Mouse (Mus musculus): Measurements from ENCODE around the gene Klhdc8b.

Klhdc8b gene

DNA sequence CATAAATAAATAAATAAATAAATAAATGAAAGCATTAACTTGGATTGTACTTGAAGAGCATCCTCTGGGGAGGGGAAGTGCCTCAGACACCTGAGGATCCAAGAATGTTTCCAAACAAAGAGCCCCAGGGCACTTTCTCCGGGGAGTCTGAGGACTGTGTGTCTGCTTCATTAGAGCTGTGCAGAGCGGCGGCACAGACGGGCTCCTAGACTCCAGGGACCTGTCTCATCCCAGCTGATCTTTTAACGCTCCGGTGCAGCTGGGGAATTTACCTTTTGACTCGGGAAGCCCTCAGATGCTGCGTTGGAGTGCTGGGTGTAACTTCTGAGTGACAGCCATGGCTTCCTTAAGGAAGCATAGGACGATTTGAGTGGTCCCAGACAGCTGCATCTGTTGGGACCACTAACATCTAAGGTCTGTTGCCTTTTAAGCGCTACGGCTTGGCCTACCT, at the start of gene Klhdc8b:
TSS of gene Klhdc8b (minus strand) at position 401 of the 451 bp plus-strand sequence.
- DNase-seq, result no peak

DNA sequence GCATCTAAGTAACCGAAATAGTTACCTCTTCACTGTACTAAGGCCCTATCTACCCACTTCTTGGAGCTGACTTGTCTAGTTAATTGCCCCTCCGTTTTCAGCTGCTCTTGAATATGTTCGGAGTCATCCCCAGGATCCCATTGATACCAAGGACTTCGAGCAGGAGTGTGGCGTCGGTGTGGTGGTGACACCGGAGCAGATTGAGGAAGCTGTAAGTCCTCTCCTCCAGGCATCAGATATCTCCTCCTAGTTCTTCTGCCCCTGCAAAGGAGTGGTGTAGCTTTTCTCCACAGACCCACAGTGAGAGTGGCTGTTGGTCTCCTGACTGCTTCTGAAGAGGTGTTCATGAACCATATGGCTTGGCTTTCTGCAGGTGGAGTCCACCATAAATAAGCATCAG, 47.4 kb upstream of the Klhdc8b start:
- DNase-seq, result no peak

DNA sequence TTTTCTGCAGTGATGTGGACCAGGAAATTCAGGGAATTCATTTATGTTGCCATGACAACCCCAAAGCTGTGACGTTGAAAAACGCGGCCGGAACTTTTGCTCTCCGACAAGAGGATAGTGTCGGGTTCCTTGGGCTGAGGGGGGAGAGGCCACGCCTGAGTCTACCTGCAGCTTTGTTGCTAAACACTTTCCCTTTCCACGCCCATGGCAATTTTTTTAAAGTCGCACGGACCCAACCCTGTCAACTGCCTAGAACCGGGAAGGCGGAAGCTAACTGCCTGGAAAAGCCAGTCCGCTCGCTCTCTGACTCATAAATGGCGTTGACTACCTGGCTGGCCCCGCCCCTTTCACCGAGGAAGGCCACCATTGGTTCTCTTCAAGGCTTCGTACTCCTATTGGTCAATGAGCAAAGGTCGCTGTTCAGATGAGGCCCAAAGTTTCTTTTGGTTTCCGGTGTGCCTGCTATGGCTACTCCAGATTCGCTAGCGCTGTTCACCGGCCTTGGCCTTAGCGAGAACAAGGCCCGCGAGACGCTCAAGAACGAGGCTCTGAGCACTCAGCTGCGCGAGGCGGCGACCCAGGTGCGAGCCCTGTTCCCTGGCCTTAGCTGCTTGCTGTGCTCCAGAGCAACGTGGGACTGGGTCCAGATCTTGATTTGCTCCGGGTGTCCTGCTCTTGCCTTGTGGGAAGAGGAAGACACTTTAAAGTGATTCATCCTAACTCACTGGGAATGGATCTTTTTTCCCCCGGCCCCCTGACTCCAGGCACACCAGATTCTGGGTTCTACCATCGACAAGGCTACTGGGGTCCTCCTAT, 46.4 kb upstream of the Klhdc8b start, which contains the start of gene Qars:
TSS of gene Qars (plus strand) at position 88 of the 816 bp plus-strand sequence.
- DNase-seq, result peak; percentile 89 to 94

DNA sequence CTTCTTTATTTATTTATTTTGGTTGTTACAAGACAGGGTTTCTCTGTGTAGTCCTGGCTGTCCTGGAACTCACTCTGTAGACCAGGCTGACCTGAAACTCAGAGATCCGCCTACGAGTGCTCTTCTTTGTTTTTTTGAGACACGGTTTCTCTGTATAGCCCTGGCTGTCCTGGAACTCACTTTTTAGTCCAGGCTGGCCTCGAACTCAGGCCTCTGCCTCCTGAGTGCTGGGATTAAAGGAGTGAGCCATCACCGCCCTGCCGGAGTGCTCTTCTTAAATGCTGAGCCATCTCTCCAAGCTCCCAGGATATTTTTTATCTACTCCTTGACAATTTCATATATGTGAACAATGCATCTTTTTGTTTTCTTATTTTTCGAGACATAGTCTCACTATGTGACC, 45.5 kb upstream of the Klhdc8b start:
- no peak for DNase-seq

DNA sequence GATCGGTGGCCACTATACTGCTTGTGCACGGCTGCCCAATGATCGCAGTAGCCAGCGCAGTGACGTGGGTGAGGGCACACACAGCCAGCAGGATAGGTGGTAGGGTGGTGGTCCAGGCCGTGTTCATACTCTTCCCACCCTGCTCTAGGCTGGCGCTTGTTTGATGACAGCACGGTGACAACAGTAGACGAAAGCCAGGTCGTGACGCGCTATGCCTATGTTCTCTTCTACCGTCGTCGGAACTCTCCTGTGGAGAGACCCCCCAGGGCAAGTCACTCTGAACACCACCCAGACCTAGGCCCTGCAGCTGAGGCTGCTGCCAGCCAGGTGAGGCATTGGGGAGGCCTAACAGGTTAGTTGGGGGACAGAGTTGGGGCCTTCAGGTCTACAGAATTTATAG, 38.6 kb upstream of the Klhdc8b start:
- DNase-seq, result no peak

DNA sequence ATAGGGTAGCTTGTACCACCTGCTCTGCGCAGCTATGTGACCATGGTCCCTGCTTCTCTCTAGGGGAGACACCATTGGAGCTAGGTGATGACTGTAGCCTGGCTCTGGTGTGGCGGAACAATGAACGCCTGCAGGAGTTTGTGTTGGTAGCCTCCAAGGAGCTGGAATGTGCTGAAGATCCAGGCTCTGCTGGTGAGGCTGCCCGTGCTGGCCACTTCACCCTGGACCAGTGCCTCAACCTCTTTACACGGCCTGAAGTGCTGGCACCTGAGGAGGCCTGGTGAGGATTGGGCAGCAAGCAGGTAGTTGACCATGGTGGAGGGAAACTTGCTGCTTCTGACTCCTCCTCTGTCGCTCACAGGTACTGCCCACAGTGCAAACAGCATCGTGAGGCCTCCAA, 37.9 kb upstream of the Klhdc8b start:
- no peak for DNase-seq

DNA sequence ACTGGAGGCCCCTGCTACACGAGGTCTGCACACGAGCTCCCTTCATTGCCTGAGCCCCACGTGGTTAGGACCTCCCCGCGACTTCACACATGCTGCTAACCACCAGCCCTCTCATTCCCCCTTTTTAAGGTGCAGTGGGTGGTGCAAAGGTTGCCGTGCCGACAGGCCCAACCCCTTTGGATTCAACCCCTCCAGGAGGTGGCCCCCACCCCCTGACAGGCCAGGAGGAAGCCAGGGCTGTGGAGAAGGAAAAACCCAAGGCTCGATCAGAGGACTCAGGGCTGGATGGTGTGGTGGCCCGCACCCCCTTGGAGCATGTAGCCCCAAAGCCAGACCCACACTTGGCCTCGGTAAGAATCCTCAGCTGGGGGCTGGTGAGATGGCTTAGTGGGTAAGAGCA, 33.5 kb upstream of the Klhdc8b start:
- no peak for DNase-seq

DNA sequence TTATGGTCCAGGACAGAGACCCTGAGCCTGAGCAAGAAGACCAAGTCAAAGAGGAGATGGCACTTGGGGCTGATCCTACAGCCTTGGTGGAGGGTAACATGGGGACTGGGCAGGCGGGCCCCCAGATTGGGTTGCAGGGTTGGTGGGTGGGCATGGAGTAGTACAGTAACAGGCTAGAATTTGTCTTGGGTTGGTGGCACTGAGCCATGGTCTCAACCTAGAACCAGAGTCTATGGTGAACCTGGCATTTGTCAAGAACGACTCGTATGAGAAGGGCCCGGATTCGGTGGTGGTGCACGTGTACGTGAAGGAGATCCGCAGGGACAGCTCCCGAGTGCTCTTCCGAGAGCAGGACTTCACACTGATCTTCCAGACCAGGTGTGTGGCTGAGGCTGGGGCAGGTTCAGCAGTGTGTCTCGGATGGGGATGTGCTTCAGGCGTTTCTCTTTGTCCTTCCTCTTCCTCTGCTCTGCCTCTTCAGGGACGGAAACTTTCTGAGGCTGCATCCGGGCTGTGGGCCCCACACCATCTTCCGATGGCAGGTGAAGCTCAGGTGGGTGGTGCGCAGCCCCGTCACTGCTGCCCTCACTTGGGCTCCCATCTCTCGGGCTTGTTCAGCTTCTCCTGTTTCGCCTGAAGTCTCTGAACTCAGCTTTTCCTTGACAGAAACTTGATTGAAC, 32.9 kb upstream of the Klhdc8b start:
- no peak for DNase-seq

DNA sequence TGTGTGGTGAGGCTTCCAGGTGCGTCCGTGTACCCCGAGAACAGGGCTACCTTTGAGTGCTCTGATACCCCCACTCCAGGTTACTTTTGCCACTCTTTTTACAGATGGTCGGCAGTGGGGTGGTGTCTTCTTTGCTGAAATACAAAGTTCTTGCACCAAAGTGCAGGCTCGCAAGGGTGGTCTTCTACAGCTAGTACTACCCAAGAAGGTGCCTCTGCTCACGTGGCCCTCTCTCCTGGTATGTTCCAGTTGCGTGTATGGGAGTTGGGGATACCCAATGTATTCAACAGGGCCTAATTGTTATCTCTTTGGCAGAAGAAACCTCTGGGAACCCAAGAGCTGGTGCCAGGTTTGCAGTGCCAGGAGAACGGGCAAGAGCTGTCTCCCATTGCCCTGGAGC, 31.9 kb upstream of the Klhdc8b start:
- no peak for DNase-seq

DNA sequence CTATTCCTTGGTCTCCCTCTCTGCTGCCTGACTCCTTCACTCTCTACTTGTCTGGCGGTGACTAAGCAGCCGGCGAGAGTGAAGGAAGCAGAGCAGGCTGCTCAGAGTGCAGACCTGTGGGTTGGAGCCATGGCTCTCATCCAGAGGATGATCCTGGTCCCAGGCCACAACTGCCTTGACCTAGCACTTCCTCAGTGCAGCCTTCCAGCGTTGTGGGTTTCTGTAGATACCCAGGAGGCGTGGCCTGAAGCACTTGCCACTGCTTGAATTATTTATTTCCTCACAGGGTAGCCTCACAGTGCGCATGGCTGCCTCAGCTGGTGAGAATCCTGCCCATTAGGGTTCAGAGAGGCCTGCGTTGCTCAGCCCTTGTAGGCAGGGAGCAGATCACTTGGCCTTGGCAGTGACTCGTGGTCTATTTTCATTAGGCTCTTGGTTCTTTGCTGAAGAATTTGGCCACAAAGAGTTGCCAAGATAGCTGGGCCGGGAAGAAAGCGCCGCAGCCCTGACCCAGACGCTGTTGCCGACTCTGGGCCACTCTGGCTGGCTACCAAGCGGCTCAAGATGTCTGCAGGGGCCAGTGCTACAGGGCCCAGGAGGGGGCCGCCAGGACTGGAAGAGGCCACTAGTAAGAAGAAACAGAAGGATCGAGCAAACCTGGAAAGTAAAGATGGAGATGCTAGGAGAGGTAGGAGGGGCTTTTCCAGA, 30.8 kb upstream of the Klhdc8b start:
- no peak for DNase-seq

DNA sequence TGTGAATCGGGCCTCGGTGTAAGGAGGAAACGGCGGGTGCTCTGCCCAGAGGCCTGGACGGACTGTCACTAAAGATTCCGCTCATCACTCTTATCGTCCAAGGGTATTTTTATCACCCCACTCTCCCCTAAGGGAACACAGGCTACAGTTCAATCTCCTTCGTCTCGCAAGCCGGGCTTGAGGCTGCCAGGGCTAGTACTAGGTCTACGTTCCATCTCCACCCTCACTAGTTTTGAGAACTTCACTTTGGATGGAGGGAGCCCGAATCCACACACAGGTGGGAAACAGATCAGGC, 29.9 kb upstream of the Klhdc8b start:
- no peak for DNase-seq

DNA sequence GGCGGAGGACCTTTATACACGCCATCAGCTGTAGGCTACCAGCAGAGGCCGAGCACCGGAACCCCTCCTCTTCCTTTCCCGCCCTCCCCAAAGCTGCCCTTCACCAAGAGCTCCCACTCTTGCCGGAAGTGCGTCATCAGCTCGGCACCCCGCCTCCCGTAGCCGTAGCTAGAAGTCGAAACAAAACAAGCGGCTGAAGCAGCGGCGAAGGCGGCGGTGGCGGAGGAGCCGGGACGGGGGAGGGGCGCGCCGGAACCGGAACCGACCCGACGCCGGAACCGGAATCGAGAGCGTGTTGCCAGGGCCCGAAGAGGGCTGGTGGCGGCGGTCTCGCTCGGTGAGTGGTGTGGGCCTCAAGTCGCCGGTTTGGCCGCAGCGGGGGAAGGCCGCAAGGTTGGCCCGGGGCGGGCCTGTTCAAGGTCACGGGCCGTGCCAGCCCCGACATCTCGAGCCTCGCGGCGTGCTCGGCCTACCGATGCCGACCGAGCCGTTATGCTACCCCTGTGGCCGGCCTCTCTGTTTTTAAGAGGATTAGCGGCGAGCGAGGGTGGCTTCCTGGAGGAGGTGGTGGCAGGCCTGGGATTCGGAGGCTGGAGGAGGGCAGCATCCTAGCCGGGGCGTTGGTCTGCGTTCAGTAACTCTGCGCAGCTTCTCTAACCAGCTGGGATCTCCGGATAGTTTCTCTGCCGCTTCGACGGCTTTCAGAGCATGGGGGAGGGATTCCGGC, 29.3 kb upstream of the Klhdc8b start, which contains the start of gene Usp19:
TSS of gene Usp19 (plus strand) at position 44 of the 727 bp plus-strand sequence.
- peak; percentile 93 to 94 for DNase-seq

DNA sequence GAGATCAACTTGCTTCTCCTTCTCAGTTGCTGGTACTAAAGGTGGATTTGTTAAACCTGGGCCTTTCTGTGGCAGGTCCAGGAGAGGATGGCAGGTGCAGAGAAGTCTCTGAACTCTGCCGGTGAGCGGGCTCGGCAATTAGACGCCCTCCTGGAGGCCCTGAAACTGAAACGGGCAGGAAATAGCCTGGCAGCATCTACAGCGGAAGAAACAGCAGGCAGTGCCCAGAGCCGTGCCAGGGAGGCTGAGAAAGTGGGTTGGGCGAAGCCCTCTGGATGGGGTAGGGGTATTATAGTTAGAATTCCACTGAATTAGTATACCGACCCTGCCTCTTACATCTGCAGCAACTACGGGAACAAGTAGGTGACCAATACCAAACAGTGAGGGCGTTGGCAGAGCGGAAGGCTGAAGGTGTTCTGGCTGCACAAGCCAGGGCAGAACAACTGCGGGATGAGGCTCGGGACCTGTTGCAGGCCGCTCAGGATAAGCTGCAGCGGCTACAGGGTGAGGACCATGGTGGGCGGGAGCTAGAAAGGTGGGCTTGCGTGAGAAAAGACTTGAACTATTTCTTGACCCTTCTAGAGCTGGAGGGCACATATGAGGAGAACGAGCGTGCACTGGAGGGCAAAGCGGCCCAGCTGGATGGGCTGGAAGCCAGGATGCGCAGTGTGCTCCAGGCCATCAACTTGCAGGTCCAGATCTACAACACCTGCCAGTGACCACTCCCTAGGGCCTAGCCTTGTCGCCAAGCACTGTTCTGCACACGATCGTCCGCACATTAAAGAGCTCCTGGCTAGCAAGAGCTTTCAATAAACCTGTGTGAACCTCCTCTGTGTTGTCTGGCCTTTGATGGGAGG, 28.5 kb upstream of the Klhdc8b start:
- DNase-seq, result peak in 1 of 2 experiments; percentile 48

DNA sequence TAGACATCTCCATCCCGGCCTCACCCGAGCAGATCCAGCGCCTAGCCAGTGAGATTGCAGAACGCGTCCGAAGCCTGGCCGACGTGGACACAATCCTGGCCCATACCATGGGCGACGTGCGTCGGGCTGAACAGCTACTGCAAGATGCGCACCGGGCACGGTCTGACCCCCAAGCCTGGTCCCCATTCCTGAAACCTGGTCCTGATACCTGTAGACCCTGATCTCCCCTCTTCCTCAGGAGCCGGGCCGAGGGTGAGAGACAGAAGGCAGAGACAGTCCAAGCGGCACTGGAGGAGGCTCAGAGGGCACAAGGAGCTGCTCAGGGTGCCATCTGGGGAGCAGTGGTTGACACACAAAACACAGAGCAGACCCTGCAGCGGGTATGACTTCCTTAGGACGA, 27.8 kb upstream of the Klhdc8b start:
- no peak for DNase-seq

DNA sequence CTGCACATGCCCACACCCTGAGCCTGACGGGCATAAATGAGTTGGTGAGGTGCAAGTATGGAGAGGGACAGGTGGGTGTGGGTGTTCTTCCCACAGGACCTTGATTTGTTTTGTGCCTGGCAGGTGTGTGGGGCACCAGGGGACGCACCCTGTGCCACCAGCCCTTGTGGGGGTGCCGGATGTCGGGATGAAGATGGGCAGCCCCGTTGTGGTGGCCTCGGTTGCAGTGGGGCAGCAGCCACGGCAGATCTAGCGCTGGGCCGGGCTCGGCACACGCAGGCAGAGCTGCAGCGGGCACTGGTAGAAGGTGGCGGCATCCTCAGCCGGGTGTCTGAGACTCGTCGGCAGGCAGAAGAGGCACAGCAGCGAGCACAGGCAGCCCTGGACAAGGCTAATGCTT, 27.0 kb upstream of the Klhdc8b start:
- DNase-seq, result no peak

DNA sequence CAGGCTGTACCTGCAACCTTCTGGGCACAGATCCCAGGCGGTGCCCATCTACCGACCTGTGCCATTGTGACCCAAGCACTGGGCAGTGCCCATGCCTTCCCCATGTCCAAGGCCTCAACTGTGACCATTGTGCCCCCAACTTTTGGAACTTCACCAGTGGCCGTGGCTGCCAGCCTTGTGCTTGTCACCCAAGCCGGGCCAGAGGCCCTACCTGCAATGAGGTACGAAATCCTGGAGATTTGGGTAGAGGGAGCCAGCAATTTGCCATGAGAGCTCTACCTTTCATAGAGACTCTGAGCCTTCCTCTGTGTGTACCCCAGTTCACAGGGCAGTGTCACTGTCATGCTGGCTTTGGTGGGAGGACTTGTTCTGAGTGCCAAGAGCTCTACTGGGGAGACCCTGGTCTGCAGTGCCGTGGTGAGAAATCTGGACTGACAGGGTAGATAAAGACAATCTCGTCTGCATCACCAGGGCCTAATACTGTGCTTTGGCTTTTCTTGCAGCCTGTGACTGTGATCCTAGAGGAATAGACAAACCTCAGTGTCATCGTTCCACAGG, 25.7 kb upstream of the Klhdc8b start:
- no peak for DNase-seq

DNA sequence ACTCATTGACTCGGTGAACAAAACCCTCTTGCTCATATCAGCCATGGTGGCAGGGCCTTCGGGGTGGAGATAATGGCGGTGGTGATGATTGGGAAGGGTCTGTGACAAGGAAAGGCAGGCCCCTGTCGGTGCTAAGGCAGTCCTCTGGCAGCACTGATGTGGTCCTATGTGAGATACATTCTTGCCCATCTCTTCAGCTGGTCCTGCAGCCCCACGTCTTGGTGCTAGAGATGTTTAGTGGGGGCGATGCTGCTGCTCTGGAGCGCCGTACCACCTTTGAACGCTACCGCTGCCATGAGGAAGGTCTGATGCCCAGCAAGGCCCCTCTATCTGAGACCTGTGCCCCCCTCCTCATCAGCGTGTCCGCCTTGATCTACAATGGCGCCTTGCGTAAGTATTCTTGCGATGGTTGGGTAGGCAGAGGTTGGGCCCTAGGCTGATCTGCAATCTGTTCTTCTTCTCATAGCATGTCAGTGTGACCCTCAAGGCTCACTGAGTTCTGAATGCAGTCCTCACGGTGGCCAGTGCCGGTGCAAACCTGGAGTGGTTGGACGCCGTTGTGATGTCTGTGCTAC, 24.0 kb upstream of the Klhdc8b start:
- no peak for DNase-seq

DNA sequence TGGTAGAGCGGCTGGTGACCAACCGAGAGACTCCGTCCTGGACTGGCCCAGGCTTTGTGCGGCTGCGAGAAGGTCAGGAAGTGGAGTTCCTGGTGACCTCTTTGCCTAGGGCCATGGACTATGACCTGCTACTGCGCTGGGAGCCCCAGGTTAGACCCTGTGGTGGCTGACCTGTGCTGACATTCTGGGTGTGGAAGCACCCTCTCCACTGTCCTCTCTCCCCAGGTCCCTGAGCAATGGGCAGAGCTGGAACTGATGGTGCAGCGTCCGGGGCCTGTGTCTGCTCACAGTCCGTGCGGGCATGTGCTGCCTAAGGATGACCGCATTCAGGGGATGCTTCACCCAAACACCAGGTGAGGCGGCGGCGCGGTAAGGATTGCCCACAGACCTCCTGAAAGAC, 22.6 kb upstream of the Klhdc8b start:
- no peak for DNase-seq

DNA sequence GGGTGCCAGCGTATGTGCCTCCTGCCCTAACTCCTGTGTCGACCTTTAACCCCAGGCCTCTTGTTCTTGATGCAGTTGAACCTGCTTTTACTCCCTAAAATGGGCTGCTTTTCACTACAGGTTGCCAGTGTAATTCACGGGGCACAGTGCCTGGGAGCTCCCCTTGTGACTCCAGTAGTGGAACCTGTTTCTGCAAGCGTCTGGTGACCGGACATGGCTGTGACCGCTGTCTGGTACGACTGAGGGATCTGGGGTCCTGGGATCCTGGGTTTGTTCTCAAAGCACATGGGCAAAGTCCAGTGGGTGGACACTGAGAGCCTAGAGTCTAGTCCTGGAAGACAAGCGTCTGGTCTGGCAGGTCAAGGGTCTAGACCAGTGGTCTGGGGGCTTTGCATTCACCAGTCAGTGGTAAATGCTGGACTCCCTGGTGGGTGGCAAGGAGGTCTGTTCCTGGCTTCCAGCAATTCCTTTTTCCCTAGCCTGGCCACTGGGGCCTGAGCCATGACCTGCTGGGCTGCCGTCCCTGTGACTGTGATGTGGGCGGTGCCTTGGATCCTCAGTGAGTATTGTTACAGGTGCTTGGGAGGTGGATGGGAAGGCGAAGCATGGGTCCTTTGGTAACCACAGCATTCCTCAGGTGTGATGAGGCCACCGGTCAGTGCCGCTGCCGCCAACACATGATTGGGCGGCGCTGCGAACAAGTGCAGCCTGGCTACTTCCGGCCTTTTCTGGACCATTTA, 21.8 kb upstream of the Klhdc8b start:
- DNase-seq, result no peak

DNA sequence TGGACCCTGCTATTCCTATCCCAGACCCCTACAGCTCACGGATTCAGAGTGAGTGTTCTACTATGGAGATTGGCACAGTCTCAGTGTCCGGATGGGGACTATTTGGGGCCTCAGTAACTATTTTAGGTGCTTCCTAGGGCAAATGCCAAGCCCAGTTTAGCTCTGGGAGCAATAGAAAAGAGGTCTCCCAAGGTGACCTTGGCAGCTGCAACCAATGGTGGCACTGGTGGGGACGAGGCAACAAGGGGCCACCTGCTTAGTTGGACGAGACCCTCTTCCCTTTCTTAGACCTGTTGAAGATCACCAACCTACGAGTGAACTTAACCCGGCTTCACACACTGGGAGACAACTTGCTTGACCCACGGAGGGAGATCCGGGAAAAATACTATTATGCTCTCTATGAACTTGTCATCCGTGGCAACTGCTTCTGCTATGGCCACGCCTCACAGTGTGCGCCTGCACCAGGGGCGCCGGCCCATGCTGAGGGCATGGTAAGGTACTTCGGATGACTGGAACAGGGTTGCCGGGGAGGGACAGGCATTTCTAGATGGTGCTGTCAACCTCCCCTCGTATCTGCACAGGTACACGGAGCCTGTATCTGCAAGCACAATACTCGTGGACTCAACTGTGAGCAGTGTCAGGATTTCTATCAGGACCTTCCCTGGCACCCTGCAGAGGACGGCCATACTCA, 20.3 kb upstream of the Klhdc8b start:
- DNase-seq, result no peak

All from thymus, adult 18-20 months (tissue).